Mouse (Mus musculus) stomach, postnatal 0 days (tissue): Measurements from ENCODE around the gene Adgrg2.

Experiments
- CTCF ChIP-seq: IDR thresholded peaks from 2 replicates; pipeline ENCODE4 v1.5.1; 2016; ENCODE audit warnings: antibody characterized with exemption, low read depth, mild to moderate bottlenecking, moderate library complexity
- EP300 ChIP-seq: optimal IDR thresholded peaks from 2 replicates; pipeline ENCODE3; 2016; ENCODE audit warnings: antibody characterized with exemption

DNA sequence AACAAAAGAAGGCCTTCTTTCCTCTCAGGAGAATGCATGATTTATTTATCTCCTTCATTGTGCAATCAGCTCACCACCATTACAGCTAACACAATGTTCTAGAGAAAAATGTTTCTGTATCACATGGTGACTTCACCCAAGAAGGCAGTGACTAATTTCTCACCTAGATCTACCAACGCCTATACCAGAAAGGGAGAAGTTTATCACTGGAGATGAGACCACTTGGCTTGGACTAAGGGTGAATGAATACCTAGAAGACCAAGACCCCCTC, 5.1 kb upstream of the Adgrg2 start:
- TF ChIP-seq CTCF = no peak
- TF ChIP-seq EP300 = no peak
